Mouse (Mus musculus) heart, postnatal 0 days (tissue): Measurements from ENCODE around the gene Slc7a7.

Source experiments
- CTCF ChIP-seq: IDR thresholded peaks from 2 replicates; pipeline ENCODE4 v1.5.1; 2016; ENCODE audit warnings: antibody characterized with exemption, control low read depth, low read depth
- EP300 ChIP-seq: IDR thresholded peaks from 2 replicates; pipeline ENCODE4 v1.6.1; 2016; ENCODE audit warnings: antibody characterized with exemption, low read depth

- no peak for TF ChIP-seq CTCF
- TF ChIP-seq EP300, result no peak
Measured at GRCm38 (mm10) chr14:54363156-54363555, 54.4 kb downstream of the Slc7a7 start.
